ENCODE assay signal across 9 mouse cellular contexts in genomic region chr13:61665729-61666128, GRCm38 (mm10).
A peak's percentile ranks its signal among the peaks of the same experiment; 100 is the strongest.
DNase-seq lines count a peak whose midpoint lies in the region; ATAC-seq and TF ChIP-seq lines count a peak whose summit lies in the region.
"Had no signal": no experiment of that assay in that cellular context is flagged by ENCODE, and none has a peak within 500 bp of the region (broad histone marks: within the 10 kb centered on the region; RNA-seq: fewer than 3 reads in every experiment).

No protein-coding gene starts in this region.

- peak overlapping the region; percentile 29 for H3K4me2 ChIP-seq in hindbrain, embryonic 12.5 days (replicated peaks)
- H3K4me2 ChIP-seq in hindbrain, postnatal 0 days (ENCODE audit: low read depth, low read length) = no peak overlapping the region
- H3K4me2 ChIP-seq in limb, embryonic 11.5 days (ENCODE audit: low read depth, severe bottlenecking) = peak overlapping the region; percentile 17; the same call in 1 of the 2 replicates

- H3K9ac ChIP-seq in hindbrain, embryonic 12.5 days = no peak overlapping the region
- no peak overlapping the region for H3K9ac ChIP-seq in hindbrain, postnatal 0 days (replicated peaks; ENCODE audit: low read length)
- peak overlapping the region; percentile 75 for H3K9ac ChIP-seq in ES-Bruce4 (ENCODE audit: low read depth, poor library complexity, severe bottlenecking)
- no peak overlapping the region for H3K9ac ChIP-seq in limb, embryonic 11.5 days (ENCODE audit: low read length)

- TF ChIP-seq CTCF in hindbrain, postnatal 0 days (IDR thresholded peaks at IDR 0.05; ENCODE audit: low read depth) = no peak
- TF ChIP-seq CTCF in ES-Bruce4 (IDR thresholded peaks at IDR 0.05; ENCODE audit: low read depth, low read length) = no peak

- WGBS in hindbrain, embryonic 12.5 days = 12% methylated on average over 46 of the region's 46 CpGs
- whole genome bisulfite sequencing in hindbrain, postnatal 0 days = 17% methylated on average over 46 of the region's 46 CpGs
- 8% methylated on average over 43 of the region's 46 CpGs for WGBS in limb, embryonic 11.5 days

- peaks cover 24% of the 10 kb centered on the region; the same call in 1 of the 2 replicates for H3K9me3 ChIP-seq in hindbrain, embryonic 12.5 days (replicated peaks)
- peaks cover 3% of the 10 kb centered on the region; the same call in 1 of the 2 replicates for H3K9me3 ChIP-seq in hindbrain, postnatal 0 days (ENCODE audit: low read length)
- H3K9me3 ChIP-seq in ES-Bruce4 (replicated peaks; ENCODE audit: control insufficient read depth, insufficient read depth, low read length, poor library complexity, severe bottlenecking) = no peaks in the 10 kb centered on the region
- no peaks in the 10 kb centered on the region for H3K9me3 ChIP-seq in limb, embryonic 11.5 days (ENCODE audit: control insufficient read depth, low read length)
- H3K9me3 ChIP-seq: G1E had no signal

- no peak for TF ChIP-seq EP300 in ES-Bruce4 (IDR thresholded peaks at IDR 0.05; ENCODE audit: insufficient read depth, low read depth, low read length)

- no peak for ATAC-seq in hindbrain, embryonic 12.5 days (ENCODE audit: low FRiP score)
- no peak for ATAC-seq in hindbrain, postnatal 0 days
- ATAC-seq in limb, embryonic 11.5 days (ENCODE audit: insufficient number of reproducible peaks, low FRiP score, low TSS enrichment, low read depth) = no peak

- no peak overlapping the region for H3K4me3 ChIP-seq in hindbrain, embryonic 12.5 days
- no peak overlapping the region for H3K4me3 ChIP-seq in hindbrain, postnatal 0 days (ENCODE audit: low read length)
- peak overlapping the region; percentile 48 for H3K4me3 ChIP-seq in ES-Bruce4 (ENCODE audit: low read depth, low read length)
- no peak overlapping the region for H3K4me3 ChIP-seq in limb, embryonic 11.5 days (ENCODE audit: low read depth, low read length)

- no peaks in the 10 kb centered on the region for H3K27me3 ChIP-seq in hindbrain, embryonic 12.5 days
- no peaks in the 10 kb centered on the region for H3K27me3 ChIP-seq in hindbrain, postnatal 0 days (ENCODE audit: insufficient read depth, low read length)
- no peaks in the 10 kb centered on the region for H3K27me3 ChIP-seq in ES-Bruce4 (ENCODE audit: control insufficient read depth, insufficient read depth, low read length, poor library complexity, severe bottlenecking)
- no peaks in the 10 kb centered on the region for H3K27me3 ChIP-seq in limb, embryonic 11.5 days (ENCODE audit: control insufficient read depth, insufficient read depth, low read length)

- no peak for TF ChIP-seq POLR2A in ES-Bruce4 (IDR thresholded peaks at IDR 0.05; ENCODE audit: insufficient read depth, low read length)

- no peak overlapping the region for H3K27ac ChIP-seq in hindbrain, embryonic 12.5 days
- H3K27ac ChIP-seq in hindbrain, postnatal 0 days = no peak overlapping the region
- H3K27ac ChIP-seq in ES-Bruce4 (ENCODE audit: insufficient read depth, low read length) = no peak overlapping the region
- no peak overlapping the region for H3K27ac ChIP-seq in limb, embryonic 11.5 days (replicated peaks; ENCODE audit: low read depth, low read length)
- H3K27ac ChIP-seq: macrophage had no signal

- no peaks in the 10 kb centered on the region for H3K4me1 ChIP-seq in hindbrain, embryonic 12.5 days
- H3K4me1 ChIP-seq in hindbrain, postnatal 0 days (ENCODE audit: insufficient read depth, low read length) = no peaks in the 10 kb centered on the region
- no peaks in the 10 kb centered on the region for H3K4me1 ChIP-seq in ES-Bruce4 (ENCODE audit: control insufficient read depth, insufficient read depth, low read length)
- H3K4me1 ChIP-seq in limb, embryonic 11.5 days (ENCODE audit: control insufficient read depth, insufficient read depth, low read length) = no peaks in the 10 kb centered on the region

- no peaks in the 10 kb centered on the region for H3K36me3 ChIP-seq in hindbrain, embryonic 12.5 days
- H3K36me3 ChIP-seq in hindbrain, postnatal 0 days (ENCODE audit: insufficient read depth, low read length) = no peaks in the 10 kb centered on the region
- H3K36me3 ChIP-seq in ES-Bruce4 (ENCODE audit: control insufficient read depth, insufficient read depth, low read length, poor library complexity, severe bottlenecking) = no peaks in the 10 kb centered on the region
- H3K36me3 ChIP-seq in limb, embryonic 11.5 days (ENCODE audit: control insufficient read depth, insufficient read depth, low read length) = no peaks in the 10 kb centered on the region
- H3K36me3 ChIP-seq: G1E had no signal

- no peak for DNase-seq in hindbrain, postnatal 0 days (ENCODE audit: low spot score)
- DNase-seq in WW6 (ENCODE audit: low read depth, low spot score) (peak; percentile 13), adipocyte (ENCODE audit: low spot score) (no peak)
- DNase-seq in limb, embryonic 11.5 days (ENCODE audit: low spot score) = peak; percentile 20
- DNase-seq in frontal cortex, postnatal 25 days (ENCODE audit: low spot score in 2 of 2) = no peak

Comparison
In these comparisons a context has a peak if more than half of its experiments do, and no peak if none do; other contexts are left out.
1. DNase-seq: peak in WW6 (single experiment) and limb, embryonic 11.5 days (single experiment); none in hindbrain, postnatal 0 days (single experiment), frontal cortex, postnatal 25 days (0 of 2) and adipocyte (single experiment).